Mouse (Mus musculus) embryonic stem cell, embryonic (primary cell): ENCODE measurements around the gene Tmem132c.

Source experiments
- CTCF ChIA-PET, 4 experiments: fragments of 300-600 bp in 2 of 4; fragments of 350-600 bp in 2 of 4; sonication (Branson Sonifier 250); formaldehyde crosslinking; loops; one replicate each; lab custom pipeline; 2022; ENCODE audit warnings: inconsistent platforms in 2 of 4; lab: Charles Lee
- POLR2A ChIA-PET, 4 experiments: fragments of 300-600 bp in 2 of 4; fragments of 350-600 bp in 2 of 4; sonication (Branson Sonifier 250); formaldehyde crosslinking; loops; one replicate each; lab custom pipeline; 2022; ENCODE audit warnings: antibody characterized with exemption in 4 of 4, inconsistent platforms in 1 of 4; lab: Charles Lee

Gene Tmem132c

DNA sequence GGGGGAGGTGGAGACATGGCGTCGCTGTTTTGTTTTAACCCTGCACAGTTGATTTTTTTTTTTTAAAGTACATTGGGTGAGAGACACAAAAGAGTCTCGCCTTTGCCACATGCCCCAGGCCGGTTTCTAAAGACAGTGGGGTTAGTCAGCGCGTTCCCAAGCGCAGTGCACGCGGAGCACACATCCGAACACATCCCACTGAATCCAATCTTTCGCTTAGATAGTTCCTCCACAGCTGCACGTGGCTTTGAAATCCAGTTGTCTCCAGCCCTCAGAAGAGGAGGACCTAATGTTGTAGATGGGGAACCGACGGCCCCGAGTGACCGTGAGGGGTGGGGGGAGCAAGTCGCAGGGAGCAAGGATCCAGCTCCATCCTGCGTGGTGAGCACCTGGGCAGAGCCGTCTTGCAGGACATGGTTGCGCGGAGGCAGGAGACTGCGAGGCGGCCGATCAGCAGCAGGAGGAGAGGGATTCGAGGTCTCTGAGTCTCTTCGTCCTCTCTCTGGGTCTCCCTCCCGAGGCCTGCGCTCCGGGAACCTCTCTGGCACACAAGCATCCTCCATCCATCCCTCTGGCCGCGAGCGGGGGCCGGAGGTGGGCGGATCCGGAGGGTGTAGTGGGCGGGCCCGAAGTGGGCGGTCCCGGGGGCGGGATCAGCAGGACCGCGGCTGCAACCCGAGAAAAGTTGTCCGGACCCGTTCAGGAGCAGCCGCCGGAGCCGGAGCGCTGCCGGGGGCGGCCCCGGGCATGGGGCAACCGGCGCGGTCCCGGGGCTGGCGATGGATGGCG lies at the start of gene Tmem132c:
Gene Tmem132c (plus strand): TSS at position 673 of the 789 bp plus-strand sequence.
- POLR2A ChIA-PET: interaction anchor here in 1 of 4 experiments (0.6 kb wide), 1 partner anchor 307 kb away, joined by 3 read pairs; no protein-coding TSS in a partner anchor
- CTCF ChIA-PET: interaction anchor here in 3 of 4 experiments (0.6 to 3.3 kb wide), 8 partner anchors 9 to 112 kb away, joined by 3 to 16 read pairs (median 4); no protein-coding TSS in a partner anchor

DNA sequence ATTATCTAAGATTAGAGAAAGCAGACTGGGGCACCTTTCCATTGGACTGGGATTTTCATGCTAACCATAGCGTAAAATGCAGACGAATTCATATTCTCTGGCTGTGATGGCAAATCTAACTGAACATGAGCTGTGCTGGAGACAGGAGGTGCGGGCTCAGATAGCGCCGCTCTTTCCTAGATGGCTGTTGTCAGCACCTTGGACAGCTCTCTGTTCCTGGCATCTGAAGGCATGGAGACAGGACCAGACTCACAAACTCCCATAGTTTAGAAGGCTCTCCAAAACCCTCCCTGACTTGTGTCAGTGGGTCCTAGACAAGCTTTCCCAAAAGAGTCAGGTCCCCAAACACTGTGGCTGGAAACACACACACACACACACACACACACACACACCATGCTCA lies 49.7 kb upstream of the Tmem132c start:
- ChIA-PET POLR2A (interaction anchor here in 1 of 4 experiments (1.0 kb wide), 1 partner anchor 9 kb away, joined by 3 read pairs; no protein-coding TSS in a partner anchor), CTCF (interaction anchor here in 2 of 4 experiments (0.8 to 1.1 kb wide), 3 partner anchors 9 to 148 kb away, joined by 3 to 5 read pairs (median 4); no protein-coding TSS in a partner anchor)

GRCm38 (mm10) chr5:127198850-127199249 lies 42.8 kb upstream of the Tmem132c start:
- ChIA-PET CTCF (no interaction called here), POLR2A (interaction anchor here in 2 of 4 experiments (0.7 to 1.0 kb wide), 2 partner anchors 15 to 1587 kb away, joined by 4 read pairs; no protein-coding TSS in a partner anchor)

DNA sequence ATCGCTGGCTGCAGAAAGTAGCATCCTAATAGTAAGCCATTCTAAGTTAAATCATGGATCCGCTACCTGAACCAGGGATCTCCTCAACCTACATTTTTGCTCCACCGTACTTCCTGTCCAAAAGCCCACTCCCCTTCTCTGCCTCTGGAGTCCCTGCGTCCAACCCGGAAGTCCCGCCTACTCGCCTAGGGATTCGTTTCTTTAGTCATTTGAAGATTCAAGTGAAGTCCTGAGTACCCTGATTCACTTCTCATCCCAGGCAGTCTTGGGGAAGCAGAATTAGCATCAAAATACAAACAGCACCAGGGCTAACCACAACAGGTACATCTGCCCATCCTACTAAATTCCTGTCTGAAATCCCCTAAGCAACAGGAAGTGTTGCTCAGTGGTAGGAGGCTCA lies 36.7 kb upstream of the Tmem132c start:
- POLR2A ChIA-PET: no interaction called here
- CTCF ChIA-PET: interaction anchor here in 2 of 4 experiments (0.6 kb wide), 2 partner anchors 137 to 868 kb away, joined by 3 to 14 read pairs; no protein-coding TSS in a partner anchor

GRCm38 (mm10) chr5:127216389-127216788 lies 25.2 kb upstream of the Tmem132c start:
- CTCF ChIA-PET: interaction anchor here in 2 of 4 experiments (0.7 to 0.9 kb wide), 2 partner anchors 26 to 275 kb away, joined by 3 read pairs; no protein-coding TSS in a partner anchor
- POLR2A ChIA-PET: no interaction called here

- CTCF ChIA-PET: no interaction called here
- POLR2A ChIA-PET: no interaction called here
Observed at GRCm38 (mm10) chr5:127217725-127218124, 23.9 kb upstream of the Tmem132c start.

DNA sequence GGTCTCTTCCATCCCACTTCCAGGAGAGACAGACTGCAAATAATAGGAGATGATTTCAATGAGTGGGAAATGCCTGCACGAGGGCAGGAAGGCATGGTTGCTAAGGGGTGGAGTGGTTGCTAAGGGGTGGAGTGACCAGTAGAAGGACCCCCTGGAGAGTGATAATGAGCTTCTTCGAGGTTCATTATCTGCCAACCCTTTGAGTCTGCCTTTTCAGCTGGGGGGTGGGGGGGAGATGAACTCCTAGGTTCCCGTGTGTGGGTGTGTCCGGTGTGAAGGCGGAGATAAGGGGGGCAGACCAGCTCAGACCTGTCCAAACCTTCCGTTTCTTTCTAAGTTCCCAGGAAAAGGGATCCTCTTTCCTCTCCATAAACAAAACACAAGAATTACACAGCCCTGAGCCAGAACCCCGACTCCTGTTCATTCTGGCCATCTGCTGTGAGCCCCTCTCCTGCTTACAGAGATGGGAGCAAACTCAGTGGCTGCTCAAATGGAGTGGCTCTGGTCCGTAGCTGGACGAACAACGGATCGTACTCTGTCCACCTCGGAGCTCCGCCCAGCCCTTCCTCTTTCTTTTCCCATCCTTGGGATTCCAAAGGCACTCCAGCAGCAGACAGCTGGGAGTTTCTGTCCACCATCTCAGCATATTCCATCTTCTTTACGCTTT lies 13.5 kb upstream of the Tmem132c start:
- POLR2A ChIA-PET: interaction anchor here in 2 of 4 experiments (0.5 to 1.4 kb wide), 7 partner anchors 14 to 243 kb away, joined by 3 to 6 read pairs (median 3); no protein-coding TSS in a partner anchor
- CTCF ChIA-PET: interaction anchor here in 3 of 4 experiments (0.5 to 1.1 kb wide), 4 partner anchors 14 to 130 kb away, joined by 3 to 12 read pairs (median 3); no protein-coding TSS in a partner anchor

GRCm38 (mm10) chr5:127234715-127235114 lies 6.9 kb upstream of the Tmem132c start:
- CTCF ChIA-PET: interaction anchor here (0.5 to 2.6 kb wide), 38 partner anchors 9 to 886 kb away, joined by 3 to 12 read pairs (median 4); no protein-coding TSS in a partner anchor
- POLR2A ChIA-PET: no interaction called here

DNA sequence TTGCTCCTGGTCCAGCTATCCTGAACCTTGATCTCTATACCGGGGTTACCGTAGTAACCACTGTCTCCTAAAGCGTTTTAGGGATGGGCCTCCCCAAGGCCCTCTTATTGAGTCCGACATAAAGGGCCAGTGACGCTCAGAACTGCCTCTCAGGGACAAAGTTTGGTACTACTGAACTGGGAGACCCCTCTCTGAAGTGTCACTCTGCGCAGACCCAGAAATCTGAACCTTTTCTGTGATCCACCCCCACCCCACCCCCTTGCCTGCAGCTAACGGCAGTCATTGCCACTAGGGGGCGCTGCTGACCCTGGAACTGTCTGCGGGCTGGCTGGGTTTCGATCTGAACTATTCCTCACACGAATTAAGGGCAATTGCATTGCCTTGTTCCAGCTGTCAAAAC lies 6.4 kb upstream of the Tmem132c start:
- CTCF ChIA-PET: interaction anchor here (0.5 to 2.6 kb wide), 47 partner anchors 9 to 887 kb away, joined by 3 to 12 read pairs (median 4); no protein-coding TSS in a partner anchor
- POLR2A ChIA-PET: interaction anchor here in 1 of 4 experiments (0.6 kb wide), 1 partner anchor 120 kb away, joined by 4 read pairs; no protein-coding TSS in a partner anchor

DNA sequence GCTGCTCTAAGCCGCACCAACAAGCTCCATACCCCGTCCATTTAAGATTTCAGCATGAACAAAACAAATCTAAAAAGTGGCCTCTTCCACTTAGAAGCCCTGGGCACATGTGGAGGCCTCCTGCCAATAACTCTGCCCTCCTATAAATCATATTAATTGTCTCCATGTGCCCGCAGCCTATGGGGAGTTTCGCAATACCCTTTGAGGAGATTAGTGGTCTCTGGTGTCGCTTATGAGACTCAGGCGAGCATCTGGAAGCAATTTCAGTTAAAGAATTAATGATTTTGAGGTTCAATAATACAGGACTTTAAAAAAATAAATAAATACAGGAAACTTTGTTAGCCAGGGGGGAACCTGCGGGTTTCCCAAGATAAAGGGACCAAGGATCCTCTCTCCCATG lies 1.9 kb upstream of the Tmem132c start:
- POLR2A ChIA-PET: no interaction called here
- CTCF ChIA-PET: interaction anchor here in 1 of 4 experiments (0.6 kb wide), 2 partner anchors 8 to 421 kb away, joined by 3 read pairs; no protein-coding TSS in a partner anchor

DNA sequence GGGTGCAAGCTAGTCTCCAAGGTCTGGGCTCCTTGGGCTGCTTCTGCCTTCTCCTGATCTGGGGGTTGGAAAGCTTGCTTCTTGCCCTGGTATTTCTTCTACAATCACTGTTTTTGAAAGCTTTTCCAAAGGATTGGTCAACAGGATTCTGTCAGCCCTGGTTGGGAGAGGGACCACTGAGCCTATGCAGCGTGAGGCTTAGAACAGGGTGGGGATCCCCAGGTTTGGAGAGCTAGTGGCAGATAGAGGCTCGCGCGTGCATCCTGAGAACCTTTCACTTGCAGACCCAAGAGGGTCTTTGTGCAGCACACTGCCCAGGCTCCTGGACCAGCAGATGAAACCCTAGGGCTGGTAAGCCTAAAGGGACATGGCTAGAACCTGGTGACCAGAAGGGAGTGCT lies 962 bp upstream of the Tmem132c start:
- POLR2A ChIA-PET: interaction anchor here in 1 of 4 experiments (0.6 kb wide), 1 partner anchor 308 kb away, joined by 3 read pairs; no protein-coding TSS in a partner anchor
- CTCF ChIA-PET: interaction anchor here in 3 of 4 experiments (0.6 to 1.3 kb wide), 6 partner anchors 9 to 113 kb away, joined by 3 to 10 read pairs (median 4); no protein-coding TSS in a partner anchor

DNA sequence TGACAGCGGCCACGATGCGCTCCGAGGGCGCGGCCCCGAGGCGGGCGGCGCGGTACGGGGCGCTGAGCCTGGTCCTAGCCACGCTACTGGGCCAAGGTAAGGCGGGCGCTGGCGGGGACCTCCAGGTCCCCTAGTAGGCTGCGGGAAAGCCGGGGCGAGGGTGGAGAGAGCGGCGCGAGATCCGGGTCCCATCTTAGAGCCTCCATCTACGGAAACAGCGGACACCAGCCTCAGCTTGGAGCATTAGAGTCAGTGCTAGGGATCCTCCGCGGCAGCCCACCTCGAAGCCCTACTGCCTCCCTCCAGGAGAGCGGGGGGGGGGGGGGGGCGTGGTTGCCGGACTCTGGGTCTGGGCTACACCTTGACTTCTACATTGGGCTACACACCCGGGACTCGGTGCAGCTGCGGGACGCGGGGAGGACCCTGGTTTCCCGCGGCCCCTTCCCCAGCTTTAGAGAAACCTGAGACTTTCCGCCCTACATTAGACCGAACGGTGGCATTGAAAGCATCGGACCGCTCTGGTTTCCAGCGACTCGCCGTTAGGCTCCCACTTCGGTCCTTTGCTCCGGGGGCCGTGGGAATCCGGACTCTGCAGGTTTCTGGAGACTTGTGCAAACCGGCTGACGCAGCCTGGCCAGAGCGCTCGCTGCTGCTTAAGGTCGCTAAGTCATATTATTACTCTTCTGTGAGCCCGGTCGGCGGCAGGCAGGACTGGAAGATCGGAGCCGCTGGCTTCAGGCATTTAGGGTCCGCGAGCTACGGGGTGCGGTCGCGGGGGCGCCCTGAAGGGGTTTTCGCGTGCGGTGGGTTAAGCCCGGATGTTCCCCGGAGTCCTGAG lies 536 bp downstream of the Tmem132c start:
- POLR2A ChIA-PET: interaction anchor here in 2 of 4 experiments (0.6 to 2.9 kb wide), 3 partner anchors 11 to 78 kb away, joined by 3 to 11 read pairs (median 5); no protein-coding TSS in a partner anchor
- CTCF ChIA-PET: interaction anchor here in 3 of 4 experiments (0.7 to 3.3 kb wide), 6 partner anchors 9 to 406 kb away, joined by 3 to 16 read pairs (median 3); no protein-coding TSS in a partner anchor

DNA sequence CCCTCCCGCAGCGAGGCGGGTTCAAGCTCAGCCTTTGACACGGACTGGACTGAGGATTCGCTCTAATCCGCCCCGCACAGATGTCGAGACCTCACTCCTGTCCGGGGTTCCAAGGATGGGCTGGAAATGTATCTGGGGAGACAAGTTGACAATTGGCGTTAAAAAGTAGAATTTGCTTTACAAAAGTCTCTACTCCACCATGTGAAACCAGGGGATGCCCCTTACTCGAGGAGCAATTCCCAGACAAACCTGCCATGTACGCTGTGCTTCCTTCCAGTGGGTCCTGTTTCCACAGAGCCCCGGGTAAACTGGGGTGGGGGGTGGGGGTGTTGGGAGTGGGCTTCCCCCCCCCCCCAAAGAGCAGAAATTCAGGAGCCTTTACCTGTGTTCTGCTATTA lies 1.2 kb downstream of the Tmem132c start:
- ChIA-PET CTCF (interaction anchor here in 2 of 4 experiments (0.7 to 3.3 kb wide), 5 partner anchors 8 to 405 kb away, joined by 3 to 16 read pairs (median 3); no protein-coding TSS in a partner anchor), POLR2A (interaction anchor here in 2 of 4 experiments (0.6 to 2.9 kb wide), 3 partner anchors 10 to 77 kb away, joined by 3 to 11 read pairs (median 5); no protein-coding TSS in a partner anchor)

DNA sequence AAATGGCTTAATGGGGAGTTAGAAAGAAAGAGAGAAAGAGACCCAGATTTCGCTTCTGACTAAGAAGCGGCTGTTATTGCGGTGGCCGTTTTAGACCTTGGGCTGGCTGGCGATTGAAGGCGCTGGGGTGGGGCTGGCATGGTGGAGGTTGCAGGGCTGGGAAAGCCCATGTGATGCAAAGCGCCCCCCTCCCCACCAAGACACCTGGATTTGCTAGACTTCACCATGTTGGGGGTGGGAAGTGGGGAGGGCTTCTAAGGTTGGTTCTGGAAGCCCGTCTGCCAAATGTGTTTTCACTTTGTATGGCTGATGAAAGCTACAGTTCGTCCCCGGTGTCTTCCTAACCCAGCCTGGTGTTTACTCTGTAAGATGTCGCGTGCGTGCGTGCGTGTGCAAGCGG lies 1.6 kb downstream of the Tmem132c start:
- ChIA-PET CTCF (interaction anchor here in 2 of 4 experiments (1.5 to 3.3 kb wide), 3 partner anchors 8 to 15 kb away, joined by 3 to 16 read pairs (median 6); no protein-coding TSS in a partner anchor), POLR2A (interaction anchor here in 1 of 4 experiments (0.9 to 2.9 kb wide), 2 partner anchors 10 to 97 kb away, joined by 3 to 11 read pairs; no protein-coding TSS in a partner anchor)

- ChIA-PET POLR2A (interaction anchor here in 1 of 4 experiments (0.8 to 2.9 kb wide), 4 partner anchors 9 to 96 kb away, joined by 3 to 11 read pairs (median 3); no protein-coding TSS in a partner anchor), CTCF (interaction anchor here in 3 of 4 experiments (0.6 to 3.3 kb wide), 4 partner anchors 8 to 54 kb away, joined by 3 to 16 read pairs (median 6); no protein-coding TSS in a partner anchor)
Observed at GRCm38 (mm10) chr5:127243611-127244010, 2.0 kb downstream of the Tmem132c start.

DNA sequence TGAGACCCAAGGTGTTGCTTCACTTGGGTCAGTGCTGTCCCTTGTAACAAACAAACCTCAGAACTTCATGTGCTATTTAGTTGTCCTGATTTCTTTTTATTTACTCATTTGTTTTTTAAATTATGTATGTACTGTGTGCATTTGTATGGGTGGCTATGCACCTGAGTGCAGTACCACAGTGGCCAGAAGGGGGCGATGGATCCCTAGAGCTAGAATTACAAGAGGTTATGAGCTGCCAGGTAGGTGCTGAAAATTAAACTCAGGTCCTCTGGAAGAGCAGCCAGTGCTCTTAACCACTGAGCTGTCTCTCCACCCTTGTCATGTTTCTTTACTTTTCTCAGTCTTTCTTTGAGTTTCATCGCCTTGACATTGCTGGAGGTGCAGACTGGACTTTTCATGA lies 11.7 kb downstream of the Tmem132c start:
- POLR2A ChIA-PET: interaction anchor here in 1 of 4 experiments (3.3 kb wide), 1 partner anchor 10 kb away, joined by 11 read pairs; no protein-coding TSS in a partner anchor
- CTCF ChIA-PET: interaction anchor here (0.5 to 1.8 kb wide), 30 partner anchors 9 to 1228 kb away, joined by 3 to 16 read pairs (median 4); partner anchors contain the start of gene Tmem132c (in 1 of the 4)
